Mouse (Mus musculus) MEL (cell line): Measurements from ENCODE around the gene Wfdc3. TPM values are rescaled to one million over a fixed set of nuclear protein-coding genes. Genes with fewer than 3 reads are reported as not detected.

Experiments used
- DNase-seq: peaks from one replicate; pipeline ENCODE4 v3.0.0; 2011; ENCODE audit warnings: low read depth, low spot score
- H3K27ac ChIP-seq: 2 replicates; pipeline ENCODE4 v1.5.1; 2012; ENCODE audit warnings: low read depth, mild to moderate bottlenecking, control low read depth, low read length, moderate library complexity; ENCODE audit not compliant: control insufficient read depth
- H3K27me3 ChIP-seq, 2 experiments: fragments of 150-350 bp in 1 of 2; sonication (generic) in 1 of 2; 2 replicates each; pipeline ENCODE4 v1.6.1; 2012; ENCODE audit warnings: low read length in 2 of 2, mild to moderate bottlenecking in 2 of 2, improper control_type of control experiment in 1 of 2, moderate library complexity in 1 of 2; ENCODE audit not compliant: insufficient read depth in 2 of 2, control insufficient read depth in 1 of 2
- H3K36me3 ChIP-seq, 2 experiments: 2 replicates each; pipeline ENCODE4 v1.6.1; 2012 to 2014; ENCODE audit warnings: low read length in 2 of 2, improper control_type of control experiment in 1 of 2, inconsistent platforms in 1 of 2, mild to moderate bottlenecking in 1 of 2; ENCODE audit not compliant: insufficient read depth in 2 of 2, control insufficient read depth in 1 of 2
- H3K4me1 ChIP-seq, 2 experiments: fragments of 150-350 bp in 1 of 2; sonication (generic) in 1 of 2; 2 replicates each; pipeline ENCODE4 v1.6.1; 2012; ENCODE audit warnings: low read length in 2 of 2, improper control_type of control experiment in 1 of 2, mild to moderate bottlenecking in 1 of 2; ENCODE audit not compliant: insufficient read depth in 2 of 2, control insufficient read depth in 1 of 2
- H3K4me3 ChIP-seq, 2 experiments: fragments of 150-350 bp in 1 of 2; sonication (generic) in 1 of 2; 2 replicates each; pipeline ENCODE4 v1.5.1; 2012; ENCODE audit warnings: low read depth in 2 of 2, low read length in 2 of 2, mild to moderate bottlenecking in 2 of 2, moderate library complexity in 2 of 2, control low read depth in 1 of 2, improper control_type of control experiment in 1 of 2; ENCODE audit not compliant: control insufficient read depth in 1 of 2, insufficient read depth in 1 of 2
- H3K79me2 ChIP-seq: 2 replicates; pipeline ENCODE4 v1.6.1; 2012; ENCODE audit warnings: mild to moderate bottlenecking, low read length, moderate library complexity; ENCODE audit not compliant: control insufficient read depth, poor library complexity, insufficient read depth
- H3K9ac ChIP-seq: 2 replicates; pipeline ENCODE4 v1.6.1; 2012; ENCODE audit warnings: low read depth, mild to moderate bottlenecking, control low read depth, low read length, moderate library complexity; ENCODE audit not compliant: control insufficient read depth, poor library complexity, severe bottlenecking
- H3K9me3 ChIP-seq: fragments of 150-350 bp; sonication (generic); replicated peaks from 2 replicates; pipeline ENCODE4 v1.6.1; 2012; ENCODE audit warnings: mild to moderate bottlenecking, low read length, improper control_type of control experiment, moderate library complexity; ENCODE audit not compliant: insufficient read depth
- BHLHE40 ChIP-seq: IDR thresholded peaks from 2 replicates; pipeline ENCODE4 v1.6.1; 2012; ENCODE audit warnings: low read depth, mild to moderate bottlenecking, inconsistent platforms, low read length, improper control_type of control experiment, borderline replicate concordance
- CHD1 ChIP-seq: IDR thresholded peaks from 2 replicates; pipeline ENCODE4 v1.6.1; 2012; ENCODE audit warnings: low read depth, mild to moderate bottlenecking, inconsistent platforms, low read length, improper control_type of control experiment
- CTCF ChIP-seq, 3 experiments: IDR thresholded peaks in 2 of 3; conservative IDR thresholded peaks in 1 of 3; 2 replicates each; pipeline ENCODE4 v1.5.1; 2011 to 2012; ENCODE audit warnings: low read length in 3 of 3, low read depth in 2 of 3, mild to moderate bottlenecking in 2 of 3, improper control_type of control experiment in 1 of 3, inconsistent platforms in 1 of 3, mixed read lengths in 1 of 3, moderate library complexity in 1 of 3; ENCODE audit not compliant: control insufficient read depth in 1 of 3, insufficient read depth in 1 of 3, poor library complexity in 1 of 3, severe bottlenecking in 1 of 3
- E2F4 ChIP-seq: IDR thresholded peaks from 2 replicates; pipeline ENCODE4 v1.6.1; 2011; ENCODE audit warnings: low read depth, low read length, improper control_type of control experiment, borderline replicate concordance
- ELF1 ChIP-seq: IDR thresholded peaks from 2 replicates; pipeline ENCODE4 v1.6.1; 2014; ENCODE audit warnings: low read depth, mild to moderate bottlenecking, inconsistent platforms, low read length, improper control_type of control experiment, moderate library complexity
- EP300 ChIP-seq, 2 experiments: IDR thresholded peaks; 2 replicates each; pipeline ENCODE4 v1.6.1; 2011; ENCODE audit warnings: improper control_type of control experiment in 2 of 2, low read length in 2 of 2, low read depth in 1 of 2, mild to moderate bottlenecking in 1 of 2
- ETS1 ChIP-seq: IDR thresholded peaks from 2 replicates; pipeline ENCODE4 v1.6.1; 2012; ENCODE audit warnings: low read depth, mild to moderate bottlenecking, inconsistent platforms, low read length, improper control_type of control experiment, moderate library complexity
- HCFC1 ChIP-seq: IDR thresholded peaks from 2 replicates; pipeline ENCODE4 v1.6.1; 2012; ENCODE audit warnings: low read depth, mild to moderate bottlenecking, inconsistent platforms, low read length, improper control_type of control experiment, moderate library complexity
- JUND ChIP-seq: IDR thresholded peaks from 2 replicates; pipeline ENCODE4 v1.6.1; 2011; ENCODE audit warnings: low read depth, mild to moderate bottlenecking, improper control_type of control experiment, low read length
- MAX ChIP-seq: IDR thresholded peaks from 2 replicates; pipeline ENCODE4 v1.6.1; 2011; ENCODE audit warnings: low read length, improper control_type of control experiment
- MAZ ChIP-seq: IDR thresholded peaks from 2 replicates; pipeline ENCODE4 v1.6.1; 2012; ENCODE audit warnings: low read depth, mild to moderate bottlenecking, inconsistent platforms, low read length, improper control_type of control experiment
- MXI1 ChIP-seq: IDR thresholded peaks from 2 replicates; pipeline ENCODE4 v1.6.1; 2011; ENCODE audit warnings: mild to moderate bottlenecking, low read depth, low read length, improper control_type of control experiment
- MYB ChIP-seq: IDR thresholded peaks from 2 replicates; pipeline ENCODE4 v1.6.1; 2011; ENCODE audit warnings: mild to moderate bottlenecking, low read depth, low read length, improper control_type of control experiment
- NELFE ChIP-seq: IDR thresholded peaks from 2 replicates; pipeline ENCODE4 v1.6.1; 2011; ENCODE audit warnings: low read depth, low read length, improper control_type of control experiment
- NRF1 ChIP-seq: IDR thresholded peaks from 2 replicates; pipeline ENCODE4 v1.6.1; 2014; ENCODE audit warnings: low read depth, mild to moderate bottlenecking, inconsistent platforms, low read length, improper control_type of control experiment, moderate library complexity; ENCODE audit not compliant: poor library complexity, insufficient read depth, severe bottlenecking
- POLR2A ChIP-seq, 2 experiments: IDR thresholded peaks; 2 replicates each; pipeline ENCODE4 v1.6.1; 2011 to 2012; ENCODE audit warnings: low read length in 2 of 2, mild to moderate bottlenecking in 2 of 2, control low read depth in 1 of 2, improper control_type of control experiment in 1 of 2, low read depth in 1 of 2, moderate library complexity in 1 of 2; ENCODE audit not compliant: control insufficient read depth in 1 of 2, insufficient read depth in 1 of 2, poor library complexity in 1 of 2
- POLR2AphosphoS5 ChIP-seq: IDR thresholded peaks from 2 replicates; pipeline ENCODE4 v1.6.1; 2012; ENCODE audit warnings: low read depth, borderline replicate concordance, mild to moderate bottlenecking, inconsistent platforms, low read length, moderate library complexity, mixed read lengths
- RAD21 ChIP-seq: IDR thresholded peaks from 2 replicates; pipeline ENCODE4 v1.6.1; 2011; ENCODE audit warnings: mild to moderate bottlenecking, low read depth, low read length, improper control_type of control experiment
- SIN3A ChIP-seq: IDR thresholded peaks from 2 replicates; pipeline ENCODE4 v1.6.1; 2012; ENCODE audit warnings: low read length, improper control_type of control experiment, inconsistent platforms
- SMC3 ChIP-seq: IDR thresholded peaks from 2 replicates; pipeline ENCODE4 v1.6.1; 2011; ENCODE audit warnings: low read depth, low read length, improper control_type of control experiment
- TAL1 ChIP-seq: IDR thresholded peaks from 2 replicates; pipeline ENCODE4 v1.6.1; 2012; ENCODE audit warnings: mild to moderate bottlenecking, inconsistent platforms, low read length, moderate library complexity, mixed read lengths
- TCF12 ChIP-seq: IDR thresholded peaks from 2 replicates; pipeline ENCODE4 v1.6.1; 2014; ENCODE audit warnings: low read depth, mild to moderate bottlenecking, inconsistent platforms, low read length, improper control_type of control experiment, moderate library complexity
- USF1 ChIP-seq: IDR thresholded peaks from 2 replicates; pipeline ENCODE4 v1.6.1; 2014; ENCODE audit warnings: low read depth, mild to moderate bottlenecking, inconsistent platforms, low read length, improper control_type of control experiment, moderate library complexity
- USF2 ChIP-seq, 2 experiments: IDR thresholded peaks; 2 replicates each; pipeline ENCODE4 v1.6.1; 2011 to 2012; ENCODE audit warnings: improper control_type of control experiment in 2 of 2, low read length in 2 of 2, borderline replicate concordance in 1 of 2, inconsistent platforms in 1 of 2, low read depth in 1 of 2, mild to moderate bottlenecking in 1 of 2; ENCODE audit not compliant: insufficient read depth in 1 of 2
- ZC3H11A ChIP-seq: IDR thresholded peaks from 2 replicates; pipeline ENCODE4 v1.6.1; 2012; ENCODE audit warnings: low read depth, mild to moderate bottlenecking, inconsistent platforms, low read length, improper control_type of control experiment
- ZKSCAN1 ChIP-seq: IDR thresholded peaks from 2 replicates; pipeline ENCODE4 v1.6.1; 2012; ENCODE audit warnings: low read depth, mild to moderate bottlenecking, inconsistent platforms, low read length, improper control_type of control experiment, moderate library complexity
- ZMIZ1 ChIP-seq: IDR thresholded peaks from 2 replicates; pipeline ENCODE4 v1.6.1; 2012; ENCODE audit warnings: low read depth, mild to moderate bottlenecking, inconsistent platforms, low read length, improper control_type of control experiment, moderate library complexity
- ZNF384 ChIP-seq: IDR thresholded peaks from 2 replicates; pipeline ENCODE4 v1.6.1; 2012; ENCODE audit warnings: low read depth, mild to moderate bottlenecking, inconsistent platforms, low read length, improper control_type of control experiment
- polyA plus RNA-seq, 2 experiments: library from polyadenylated mRNA; stranded (reverse) in 1 of 2; unstranded in 1 of 2; fragments of >175 nt in 1 of 2; fragments of >200 nt in 1 of 2; gene quantifications; 2 replicates each; pipeline versions ENCODE4 v1.2.1 to v1.2.4; 2012; ENCODE audit warnings: low replicate concordance in 2 of 2, low read depth in 1 of 2; ENCODE audit not compliant: insufficient read length in 2 of 2, insufficient read depth in 1 of 2, missing spikeins in 1 of 2
- total RNA-seq: library from RNA; depleted of rRNA; stranded (reverse); fragments of 300-350 nt; gene quantifications from 2 replicates; pipeline ENCODE4 v1.2.3, GENCODE M21; 2012

The Wfdc3 gene
- total and polyA plus RNA-seq, 3 experiments = 0.31 to 0.40 TPM; not detected in 1

DNA sequence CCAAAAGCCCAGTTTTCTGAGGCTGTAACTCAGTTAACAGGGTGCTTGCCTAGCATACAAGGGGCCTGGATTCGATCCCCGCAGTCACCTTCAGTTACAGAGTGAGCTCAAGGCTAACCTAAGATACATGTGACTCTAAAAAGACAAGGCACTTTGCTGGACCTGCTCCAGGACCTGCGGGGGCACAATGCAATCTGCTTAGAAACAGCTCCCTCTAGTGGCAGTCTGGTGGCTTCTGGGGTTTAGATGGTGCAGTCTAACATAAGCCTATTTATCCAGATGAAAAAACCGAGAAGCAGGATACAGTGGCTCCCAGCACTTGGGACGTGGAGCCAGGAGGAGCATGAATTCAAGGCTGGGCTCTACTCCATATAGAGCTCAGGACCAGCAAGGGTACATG is 48.6 kb upstream of the Wfdc3 start (continued):
- TF ChIP-seq POLR2AphosphoS5 (no peak), CHD1 (no peak), ZC3H11A (no peak; the same call in 1 of the 2 replicates), TAL1 (no peak), ZNF384 (peak; percentile 25; the same call in 1 of the 2 replicates)
- TF ChIP-seq, all 39 proteins: peak for 10

- no peaks in the 10 kb centered on the region for H3K9me3 ChIP-seq
- no peaks in the 10 kb centered on the region for H3K27me3 ChIP-seq
- H3K4me1 ChIP-seq = no peaks in the 10 kb centered on the region
- DNase-seq = peak; percentile 49
- TF ChIP-seq JUND = no peak
- TF ChIP-seq CTCF (IDR thresholded peaks at IDR 0.05 in 2 of 3, conservative IDR thresholded peaks at IDR 0.05 in 1 of 3; ENCODE audit: control insufficient read depth in 1 of 3, insufficient read depth in 1 of 3, low read depth in 2 of 3, low read length in 3 of 3, poor library complexity in 1 of 3, severe bottlenecking in 1 of 3) = peak in 1 of 3 experiments; percentile 42; a peak in 2 of 6 replicates
- TF ChIP-seq E2F4 = no peak
- no peak overlapping the region for H3K9ac ChIP-seq
- no peaks in the 10 kb centered on the region for H3K79me2 ChIP-seq
- H3K27ac ChIP-seq = no peak overlapping the region
- peaks cover 0 to 5% of the 10 kb centered on the region in 2 experiments; a peak in 2 of 4 replicates for H3K36me3 ChIP-seq
- no peak overlapping the region for H3K4me3 ChIP-seq
Measured at GRCm38 (mm10) chr2:164793772-164794171, 48.0 kb upstream of the Wfdc3 start.

DNA sequence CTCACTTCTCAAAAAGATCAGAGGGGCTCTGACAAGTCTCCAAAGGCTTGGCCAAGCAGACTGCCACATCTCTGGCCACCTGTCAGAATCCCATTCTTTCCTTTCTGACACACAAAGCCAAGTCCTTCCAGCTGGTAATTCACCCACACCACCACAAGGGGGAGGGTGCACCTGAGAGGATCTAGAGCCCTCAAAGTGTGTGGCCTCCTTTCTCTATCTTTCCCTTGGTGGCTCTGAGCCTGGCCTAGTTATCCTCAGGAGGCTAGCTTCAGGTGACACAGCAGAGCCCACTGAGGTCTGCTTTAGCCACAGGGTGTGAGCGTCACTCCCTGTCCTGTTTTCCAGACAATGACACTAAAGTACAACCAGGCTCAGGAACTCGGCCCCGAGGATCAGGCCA is 47.5 kb upstream of the Wfdc3 start:
- H3K36me3 ChIP-seq = peaks cover 0 to 5% of the 10 kb centered on the region in 2 experiments; a peak in 2 of 4 replicates
- no peak overlapping the region for H3K27ac ChIP-seq
- peak; percentile 78 for DNase-seq
- H3K9me3 ChIP-seq = no peaks in the 10 kb centered on the region
- H3K27me3 ChIP-seq = no peaks in the 10 kb centered on the region
- no peaks in the 10 kb centered on the region for H3K79me2 ChIP-seq
- H3K9ac ChIP-seq = no peak overlapping the region
- H3K4me1 ChIP-seq = peaks cover 0 to 4% of the 10 kb centered on the region in 2 experiments; a peak in 1 of 4 replicates
- H3K4me3 ChIP-seq = no peak overlapping the region
- no peak for TF ChIP-seq USF2 (IDR thresholded peaks at IDR 0.05; ENCODE audit: borderline replicate concordance in 1 of 2, insufficient read depth in 1 of 2, low read depth in 1 of 2, low read length in 2 of 2)
- no peak for TF ChIP-seq NELFE
- TF ChIP-seq ZKSCAN1 = 0 out of 2 replicates have a peak, but pooled peaks have one; percentile 20
- TF ChIP-seq BHLHE40 = no peak
- TF ChIP-seq NRF1 = no peak
- TF ChIP-seq RAD21 = peak; percentile 13
- TF ChIP-seq HCFC1 = no peak
- 0 out of 2 replicates have a peak, but pooled peaks have one; percentile 37 for TF ChIP-seq MAZ
- TF ChIP-seq USF1 = no peak
- no peak for TF ChIP-seq MXI1
- TF ChIP-seq SMC3 = peak; percentile 52
- 0 out of 2 replicates have a peak, but pooled peaks have one; percentile 34 for TF ChIP-seq SIN3A
- TF ChIP-seq ZNF384 = no peak
- no peak for TF ChIP-seq EP300 (IDR thresholded peaks at IDR 0.05; ENCODE audit: low read depth in 1 of 2, low read length in 2 of 2)
- TF ChIP-seq ETS1 = no peak
- 0 out of 2 replicates have a peak, but pooled peaks have one; percentile 23 for TF ChIP-seq MAX
- no peak for TF ChIP-seq MYB
- no peak for TF ChIP-seq CHD1
- 0 out of 2 replicates have a peak, but pooled peaks have one; percentile 28 for TF ChIP-seq ZMIZ1
- TF ChIP-seq TAL1 = no peak
- peak; percentile 61 to 93 (median 77) for TF ChIP-seq CTCF (IDR thresholded peaks at IDR 0.05 in 2 of 3, conservative IDR thresholded peaks at IDR 0.05 in 1 of 3; ENCODE audit: control insufficient read depth in 1 of 3, insufficient read depth in 1 of 3, low read depth in 2 of 3, low read length in 3 of 3, poor library complexity in 1 of 3, severe bottlenecking in 1 of 3)
- TF ChIP-seq TCF12 = no peak
- no peak for TF ChIP-seq E2F4
- no peak for TF ChIP-seq POLR2A (IDR thresholded peaks at IDR 0.05; ENCODE audit: control insufficient read depth in 1 of 2, insufficient read depth in 1 of 2, low read depth in 1 of 2, low read length in 2 of 2, poor library complexity in 1 of 2)
- no peak for TF ChIP-seq ELF1
